Mouse (Mus musculus): ENCODE measurements around the gene Srpr.

DNA sequence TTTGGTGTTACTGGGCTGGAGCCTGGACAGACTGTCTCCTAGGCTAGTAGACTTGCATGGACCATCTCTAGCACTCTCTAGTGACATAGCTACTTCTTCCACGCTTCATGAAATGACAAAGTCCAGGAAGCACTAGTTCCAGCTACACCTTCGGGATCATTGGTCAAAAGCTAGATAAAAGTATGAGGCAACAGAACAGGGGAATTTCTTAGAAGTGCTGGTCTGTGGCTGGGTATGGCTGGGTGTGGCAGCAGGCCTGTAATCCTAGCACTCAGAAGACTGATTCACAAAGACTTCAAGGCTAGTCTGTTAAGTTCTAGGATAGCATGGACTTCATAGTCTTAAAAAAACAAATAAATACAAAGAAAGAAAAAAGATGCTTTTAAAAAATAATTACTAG lies 63.5 kb downstream of the Srpr start:
- no peak for TF ChIP-seq CTCF (IDR thresholded peaks at IDR 0.05 in 2 of 3, conservative IDR thresholded peaks at IDR 0.05 in 1 of 3; ENCODE audit: control insufficient read depth in 1 of 3, insufficient read depth in 1 of 3, low read depth in 2 of 3, low read length in 3 of 3, poor library complexity in 1 of 3, severe bottlenecking in 1 of 3)
- TF ChIP-seq GATA1 (IDR thresholded peaks at IDR 0.05; ENCODE audit: low read depth, low read length): no peak
- TF ChIP-seq HCFC1 (IDR thresholded peaks at IDR 0.05; ENCODE audit: low read depth, low read length): no peak
- TF ChIP-seq USF2 (IDR thresholded peaks at IDR 0.05; ENCODE audit: borderline replicate concordance in 1 of 2, insufficient read depth in 1 of 2, low read depth in 1 of 2, low read length in 2 of 2): no peak
- TF ChIP-seq MAFK (IDR thresholded peaks at IDR 0.05; ENCODE audit: borderline replicate concordance, low read depth, low read length): no peak
- no peak for TF ChIP-seq POLR2A (IDR thresholded peaks at IDR 0.05; ENCODE audit: control insufficient read depth in 1 of 2, insufficient read depth in 1 of 2, low read depth in 1 of 2, low read length in 2 of 2, poor library complexity in 1 of 2)
- TF ChIP-seq USF1 (IDR thresholded peaks at IDR 0.05; ENCODE audit: low read depth, low read length): no peak
- no peak for TF ChIP-seq MEF2A (IDR thresholded peaks at IDR 0.05; ENCODE audit: extremely low read depth, insufficient replicate concordance, low read depth, low read length, poor library complexity, severe bottlenecking)
- TF ChIP-seq MAX (IDR thresholded peaks at IDR 0.05; ENCODE audit: low read length): no peak
- no peak for TF ChIP-seq BHLHE40 (IDR thresholded peaks at IDR 0.05; ENCODE audit: borderline replicate concordance, low read depth, low read length)

Data from MEL (cell line).